Mouse (Mus musculus): ENCODE data around the gene Ezh1.

DNA sequence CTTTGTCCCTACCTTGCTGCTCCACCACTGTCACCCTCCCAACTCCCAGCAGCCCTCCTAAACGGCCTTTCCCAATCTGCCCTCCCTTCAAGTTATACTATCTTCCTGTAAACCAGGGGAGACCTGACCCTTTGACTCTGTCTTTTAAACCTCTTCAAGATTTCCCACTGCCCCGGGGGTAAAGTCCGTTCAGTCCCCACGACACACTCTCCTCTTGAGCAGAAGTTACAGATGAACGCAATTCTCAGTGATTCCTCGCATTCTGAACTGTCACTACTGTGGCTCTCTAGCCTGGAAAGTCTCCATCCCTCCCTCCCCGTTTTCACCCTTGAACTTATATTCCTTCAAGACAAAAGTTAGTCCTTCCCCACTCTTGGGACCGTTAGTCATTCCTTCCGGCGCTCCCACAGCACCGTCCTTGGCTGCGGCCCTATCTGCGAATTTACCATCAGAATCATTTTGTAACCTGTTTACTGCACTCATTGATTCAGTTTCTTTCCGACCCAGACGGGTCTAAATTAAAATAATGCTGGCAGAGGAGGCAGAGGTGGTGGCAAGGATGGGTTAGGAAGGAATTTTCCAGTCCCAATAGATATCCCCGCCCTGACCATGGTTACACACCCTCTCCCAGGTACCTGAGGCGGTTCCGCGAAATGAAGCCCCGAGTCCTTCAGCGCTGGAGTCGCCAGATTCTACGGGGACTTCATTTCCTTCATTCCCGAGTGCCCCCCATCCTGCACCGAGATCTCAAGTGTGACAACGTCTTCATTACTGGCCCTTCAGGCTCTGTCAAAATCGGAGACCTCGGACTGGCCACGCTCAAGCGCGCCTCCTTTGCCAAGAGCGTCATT is 37.1 kb upstream of the Ezh1 start:
- TF ChIP-seq CTCF (conservative IDR thresholded peaks at IDR 0.05; ENCODE audit: low read length) (no peak), POU5F1 (IDR thresholded peaks at IDR 0.05; ENCODE audit: borderline replicate concordance, low read length) (no peak), NANOG (IDR thresholded peaks at IDR 0.05; ENCODE audit: borderline replicate concordance, low read length) (no peak)
